ENCODE assay signal across 8 mouse cellular contexts in genomic region chr2:84798493-84798921, GRCm38 (mm10). TPM values are rescaled to one million over a fixed set of nuclear protein-coding genes. Genes with fewer than 3 reads are reported as not detected.
DNase-seq lines count a peak whose midpoint lies in the region; ATAC-seq and TF ChIP-seq lines count a peak whose summit lies in the region.

Ube2l6 (plus strand) TSS chr2:84798828.

- H3K27ac ChIP-seq in embryonic facial prominence, embryonic 12.5 days, result peak within 1 kb of the TSS; percentile 14; the same call in 1 of the 2 replicates
- peak within 1 kb of the TSS; percentile 69 for H3K27ac ChIP-seq in intestine, postnatal 0 days (ENCODE audit: low read depth, low read length)
- H3K27ac ChIP-seq in midbrain, embryonic 10.5 days (replicated peaks), result peak within 1 kb of the TSS; percentile 86

- no peaks in the 10 kb centered on the region for H3K36me3 ChIP-seq in embryonic facial prominence, embryonic 12.5 days
- H3K36me3 ChIP-seq in intestine, postnatal 0 days (ENCODE audit: control insufficient read depth, insufficient read depth), result no peaks in the 10 kb centered on the region
- no peaks in the 10 kb centered on the region for H3K36me3 ChIP-seq in midbrain, embryonic 10.5 days

- peak; percentile 71 for ATAC-seq in embryonic facial prominence, embryonic 12.5 days (ENCODE audit: insufficient number of reproducible peaks, insufficient read depth, low FRiP score, low TSS enrichment)
- peak; percentile 46 for ATAC-seq in intestine, postnatal 0 days

- 0 out of 2 replicates have a peak, but pooled peaks cover 7% of the 10 kb centered on the region for H3K9me3 ChIP-seq in embryonic facial prominence, embryonic 12.5 days
- H3K9me3 ChIP-seq in intestine, postnatal 0 days (ENCODE audit: control insufficient read depth), result peaks cover 13% of the 10 kb centered on the region; the same call in 1 of the 2 replicates
- peaks cover 20% of the 10 kb centered on the region; the same call in 1 of the 2 replicates for H3K9me3 ChIP-seq in midbrain, embryonic 10.5 days (replicated peaks)

- WGBS in embryonic facial prominence, embryonic 12.5 days, result 0% methylated on average over 21 of the region's 21 CpGs
- WGBS in intestine, postnatal 0 days, result 1% methylated on average over 21 of the region's 21 CpGs
- under 1% methylated on average over 21 of the region's 21 CpGs for WGBS in midbrain, embryonic 10.5 days

- peak within 1 kb of the TSS; percentile 92 for H3K4me2 ChIP-seq in embryonic facial prominence, embryonic 12.5 days (replicated peaks)
- peak within 1 kb of the TSS; percentile 92 for H3K4me2 ChIP-seq in intestine, postnatal 0 days (replicated peaks; ENCODE audit: low read depth)

- intact Hi-C loops in left cerebral cortex, postnatal 4 days (cut with DNase I), result loop anchor here (5.0 kb wide), 2 partner anchors 56 to 71 kb away; partner anchors contain the start of genes Clp1 and Gm19426

- peak within 1 kb of the TSS; percentile 56 for H3K4me3 ChIP-seq in embryonic facial prominence, embryonic 12.5 days
- peak within 1 kb of the TSS; percentile 62 for H3K4me3 ChIP-seq in intestine, postnatal 0 days (ENCODE audit: low read depth, low read length)
- peak within 1 kb of the TSS; percentile 74 for H3K4me3 ChIP-seq in midbrain, embryonic 10.5 days

- H3K9ac ChIP-seq in embryonic facial prominence, embryonic 12.5 days, result peak within 1 kb of the TSS; percentile 41
- peak within 1 kb of the TSS; percentile 38 for H3K9ac ChIP-seq in intestine, postnatal 0 days (ENCODE audit: low read depth, low read length)

- peaks cover 4% of the 10 kb centered on the region; the same call in 1 of the 2 replicates for H3K4me1 ChIP-seq in embryonic facial prominence, embryonic 12.5 days
- no peaks in the 10 kb centered on the region; the same call in 1 of the 2 replicates for H3K4me1 ChIP-seq in intestine, postnatal 0 days (replicated peaks; ENCODE audit: control insufficient read depth, insufficient read depth, low read length)
- H3K4me1 ChIP-seq in midbrain, embryonic 10.5 days, result peaks cover 13% of the 10 kb centered on the region; the same call in 1 of the 2 replicates

- no peaks in the 10 kb centered on the region for H3K27me3 ChIP-seq in embryonic facial prominence, embryonic 12.5 days
- no peaks in the 10 kb centered on the region for H3K27me3 ChIP-seq in intestine, postnatal 0 days (replicated peaks; ENCODE audit: control insufficient read depth, insufficient read depth, low read length)
- 0 out of 2 replicates have a peak, but pooled peaks cover 4% of the 10 kb centered on the region for H3K27me3 ChIP-seq in midbrain, embryonic 10.5 days (ENCODE audit: low read depth, poor library complexity, severe bottlenecking)

- TF ChIP-seq CTCF in intestine, postnatal 0 days (IDR thresholded peaks at IDR 0.05; ENCODE audit: low read depth), result no peak

- peak; percentile 87 for DNase-seq in 3T3-L1 (ENCODE audit: low read depth, low spot score)
- peak; percentile 71 for DNase-seq in adrenal gland, postnatal 25 days
- peak; percentile 98 for DNase-seq in heart, adult 11 months
- DNase-seq in left cerebral cortex, postnatal 4 days, result peak; percentile 68
- peak; percentile 79 for DNase-seq in midbrain, embryonic 10.5 days (ENCODE audit: low spot score)
- DNase-seq in spleen, adult 18-20 months, result peak; percentile 48 to 58

RNA-seq across cellular contexts. Expression of gene Ube2l6, which starts in this region (rescaled TPM):
- total RNA-seq in adrenal gland, postnatal 25 days (2021), result 16.9 and 19.9 TPM in 2 replicates
- polyA plus RNA-seq in embryonic facial prominence, embryonic 12.5 days (2016; fragmentation: Nextera tagmentation; extraction: Ambion mirVana), result 32.9 and 33.5 TPM in 2 replicates
- 115 and 117 TPM in 2 replicates for polyA plus RNA-seq in intestine, postnatal 0 days (2015; fragmentation: Nextera tagmentation; extraction: Ambion mirVana)
- 1 to 10 TPM; 5.3 to 5.7 TPM for total RNA-seq in left cerebral cortex, postnatal 4 days (2021)
- polyA plus RNA-seq in midbrain, embryonic 10.5 days (2016; fragmentation: Nextera tagmentation; extraction: Ambion mirVana), result 33.0 and 34.5 TPM in 2 replicates

Comparison
In these comparisons a context has a peak if more than half of its experiments do, and no peak if none do; other contexts are left out.
1. Peak in every context shown above with its lines: DNase-seq, ATAC-seq, H3K4me3 ChIP-seq and H3K27ac ChIP-seq.
2. H3K27ac ChIP-seq: peak in every context shown above with its lines; median percentile 86 in midbrain, embryonic 10.5 days; 69 in intestine, postnatal 0 days; 14 in embryonic facial prominence, embryonic 12.5 days.